Mouse (Mus musculus): ENCODE data around the gene Spcs1. TPM values are rescaled to one million over a fixed set of nuclear protein-coding genes. Genes with fewer than 3 reads are reported as not detected.
A peak's percentile ranks its signal among the peaks of the same experiment; 100 is the strongest.

Gene Spcs1
- polyA plus RNA-seq, 1 experiment from 2014 or later = 264 TPM

DNA sequence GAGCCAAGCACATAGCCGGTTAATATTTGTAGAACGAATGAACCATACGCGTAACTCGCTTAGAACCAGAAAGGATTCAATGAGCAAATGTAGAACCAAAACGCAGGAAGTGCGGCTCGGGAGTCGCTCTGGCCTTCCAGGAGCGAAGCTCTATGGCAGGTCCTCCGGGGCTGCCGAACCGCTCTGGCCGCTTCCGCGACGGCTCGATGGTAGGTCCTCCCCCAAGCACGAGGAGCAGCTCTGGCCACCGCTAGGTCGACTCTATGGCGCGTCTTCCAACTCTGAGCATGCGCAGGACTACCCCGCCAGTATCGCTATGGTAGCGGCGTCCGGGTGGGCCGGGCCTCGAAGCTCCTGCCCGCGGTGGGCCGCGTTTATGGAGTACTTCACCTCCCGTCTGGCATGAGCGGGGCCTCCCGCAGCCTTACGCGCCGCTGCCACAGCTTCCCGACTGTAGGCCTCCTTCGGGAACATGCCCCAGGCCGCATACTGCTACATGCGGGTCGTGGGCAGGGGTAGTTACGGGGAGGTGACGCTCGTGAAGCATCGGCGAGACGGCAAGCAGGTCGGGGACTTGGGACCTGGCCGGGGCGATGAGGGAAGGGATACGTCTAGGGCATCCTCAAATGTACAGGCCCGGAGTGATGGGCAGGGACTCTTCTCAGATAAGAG, 50.2 kb downstream of the Spcs1 start, which contains the start of gene Nek4:
Nek4 (plus strand) TSS at position 224 of the 672 bp plus-strand sequence.
- Histone ChIP-seq H3K27ac (replicated peaks) (peak within 1 kb of the TSS; percentile 54), H3K27me3 (no peaks in the 10 kb centered on the region)
- WGBS (ENCODE audit: insufficient replicate concordance) = under 1% methylated on average over 57 of the region's 57 CpGs

DNA sequence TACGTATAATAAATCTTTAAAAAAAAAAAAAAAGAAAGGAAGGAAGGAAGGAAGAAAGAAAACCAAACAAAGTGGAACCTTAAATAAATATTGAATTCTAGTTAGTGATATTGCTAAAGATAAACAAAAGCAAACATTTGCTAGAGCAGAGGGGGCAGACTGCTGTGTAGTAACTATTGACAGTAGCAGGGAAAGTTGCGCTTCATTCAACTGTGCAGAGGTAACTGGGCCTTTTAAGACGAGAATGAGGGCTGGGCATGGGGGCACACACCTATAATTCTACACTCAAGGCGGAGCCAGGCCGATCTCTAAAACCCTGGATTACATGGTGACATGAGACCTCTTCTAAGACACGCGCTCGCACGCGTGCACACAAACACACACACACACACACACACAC, 51.5 kb downstream of the Spcs1 start:
- H3K36me3 ChIP-seq (replicated peaks) = no peaks in the 10 kb centered on the region
- H3K9ac ChIP-seq = no peak overlapping the region
- ATAC-seq (ENCODE audit: insufficient read depth) = no peak
- no peaks in the 10 kb centered on the region for H3K27me3 ChIP-seq
- H3K4me3 ChIP-seq (replicated peaks) = no peak overlapping the region
- 86% methylated on average over 10 of the region's 10 CpGs for WGBS (ENCODE audit: insufficient replicate concordance)
- no peak overlapping the region for H3K4me2 ChIP-seq
- H3K9me3 ChIP-seq (replicated peaks) = no peaks in the 10 kb centered on the region
- 0 out of 2 replicates have a peak overlapping the region, but pooled peaks have one; percentile 6 for H3K27ac ChIP-seq (replicated peaks)
- peaks cover 14% of the 10 kb centered on the region for H3K4me1 ChIP-seq (replicated peaks)

More for the DNA sequence above, 50.2 kb downstream of the Spcs1 start, which contains the start of gene Nek4:
- Histone ChIP-seq H3K4me3 (replicated peaks) (peak within 1 kb of the TSS; percentile 73), H3K4me2 (peak within 1 kb of the TSS; percentile 90), H3K36me3 (replicated peaks) (no peaks in the 10 kb centered on the region; the same call in 1 of the 2 replicates), H3K9me3 (replicated peaks) (no peaks in the 10 kb centered on the region), H3K9ac (peak within 1 kb of the TSS; percentile 70), H3K4me1 (replicated peaks) (peaks cover 12% of the 10 kb centered on the region)
- ATAC-seq (ENCODE audit: insufficient read depth) = peak; percentile 99

Other genes with a start within 250 kb of the Spcs1 start
- gene Tmem110, start 176.1 kb downstream of the Spcs1 start, polyA plus RNA-seq (2015; fragmentation: Nextera tagmentation; extraction: Ambion mirVana) = 8.8 and 8.9 TPM in 2 replicates
- gene Mustn1, start 122.5 kb downstream of the Spcs1 start, polyA plus RNA-seq (2015; fragmentation: Nextera tagmentation; extraction: Ambion mirVana) = 1.1 and 1.6 TPM in 2 replicates
- 205 and 267 TPM in 2 replicates for gene Itih4, start 115.2 kb downstream of the Spcs1 start, polyA plus RNA-seq (2015; fragmentation: Nextera tagmentation; extraction: Ambion mirVana)
- gene Itih3, start 77.9 kb downstream of the Spcs1 start, polyA plus RNA-seq (2015; fragmentation: Nextera tagmentation; extraction: Ambion mirVana) = 434 and 589 TPM in 2 replicates
- gene Itih1, start 58.4 kb downstream of the Spcs1 start, polyA plus RNA-seq (2015; fragmentation: Nextera tagmentation; extraction: Ambion mirVana) = 53.8 and 71.1 TPM in 2 replicates
- gene Nek4, start 50.3 kb downstream of the Spcs1 start, polyA plus RNA-seq (2015; fragmentation: Nextera tagmentation; extraction: Ambion mirVana) = 3.5 and 4.1 TPM in 2 replicates
- 15.1 and 17.1 TPM in 2 replicates for gene Glt8d1, start 272 bp downstream of the Spcs1 start, polyA plus RNA-seq (2015; fragmentation: Nextera tagmentation; extraction: Ambion mirVana)
- gene Pbrm1, start 17.5 kb upstream of the Spcs1 start, polyA plus RNA-seq (2015; fragmentation: Nextera tagmentation; extraction: Ambion mirVana) = 53.3 and 55.6 TPM in 2 replicates
- 63.6 and 63.9 TPM in 2 replicates for gene Gnl3, start 17.5 kb upstream of the Spcs1 start, polyA plus RNA-seq (2015; fragmentation: Nextera tagmentation; extraction: Ambion mirVana)
- 49.9 and 60.7 TPM in 2 replicates for gene Smim4, start 127.3 kb upstream of the Spcs1 start, polyA plus RNA-seq (2015; fragmentation: Nextera tagmentation; extraction: Ambion mirVana)
- gene Nt5dc2, start 129.4 kb upstream of the Spcs1 start, polyA plus RNA-seq (2015; fragmentation: Nextera tagmentation; extraction: Ambion mirVana) = 167 and 213 TPM in 2 replicates
- gene Stab1, start 167.0 kb upstream of the Spcs1 start, polyA plus RNA-seq (2015; fragmentation: Nextera tagmentation; extraction: Ambion mirVana) = 22.0 and 27.4 TPM in 2 replicates
- 66.4 and 66.7 TPM in 2 replicates for gene Tnnc1, start 206.6 kb upstream of the Spcs1 start, polyA plus RNA-seq (2015; fragmentation: Nextera tagmentation; extraction: Ambion mirVana)
- gene Nisch, start 215.3 kb upstream of the Spcs1 start, polyA plus RNA-seq (2015; fragmentation: Nextera tagmentation; extraction: Ambion mirVana) = 92.3 and 115 TPM in 2 replicates
- gene Sema3g, start 216.2 kb upstream of the Spcs1 start, polyA plus RNA-seq (2015; fragmentation: Nextera tagmentation; extraction: Ambion mirVana) = 0.03 and 0.08 TPM in 2 replicates
- 5.6 and 6.3 TPM in 2 replicates for gene Phf7, start 249.6 kb upstream of the Spcs1 start, polyA plus RNA-seq (2015; fragmentation: Nextera tagmentation; extraction: Ambion mirVana)
- 35.8 and 37.6 TPM in 2 replicates for gene Bap1, start 249.8 kb upstream of the Spcs1 start, polyA plus RNA-seq (2015; fragmentation: Nextera tagmentation; extraction: Ambion mirVana)